Mouse (Mus musculus): ENCODE measurements around the gene Calr.

Calr gene

GRCm38 (mm10) chr8:84846722-84847572, at the start of gene Calr:
Calr (minus strand) TSS chr8:84846934.
- DNase-seq (ENCODE audit: low spot score in 2 of 2) = peak; percentile 98 to 99

GRCm38 (mm10) chr8:84895963-84896362, 49.2 kb upstream of the Calr start:
- DNase-seq (ENCODE audit: low spot score in 2 of 2) = no peak

- DNase-seq (ENCODE audit: low spot score in 2 of 2) = peak; percentile 72 to 85
Measured at GRCm38 (mm10) chr8:84893709-84894134, 47.0 kb upstream of the Calr start, which contains the start of gene Gcdh. Gcdh (minus strand) TSS chr8:84893921.

- DNase-seq (ENCODE audit: low spot score in 2 of 2) = no peak
Measured at GRCm38 (mm10) chr8:84892993-84893708, 46.4 kb upstream of the Calr start.

GRCm38 (mm10) chr8:84889141-84889540, 42.4 kb upstream of the Calr start:
- DNase-seq (ENCODE audit: low spot score in 2 of 2) = no peak

- no peak for DNase-seq (ENCODE audit: low spot score in 2 of 2)
Measured at GRCm38 (mm10) chr8:84888280-84888679, 41.5 kb upstream of the Calr start.

DNA sequence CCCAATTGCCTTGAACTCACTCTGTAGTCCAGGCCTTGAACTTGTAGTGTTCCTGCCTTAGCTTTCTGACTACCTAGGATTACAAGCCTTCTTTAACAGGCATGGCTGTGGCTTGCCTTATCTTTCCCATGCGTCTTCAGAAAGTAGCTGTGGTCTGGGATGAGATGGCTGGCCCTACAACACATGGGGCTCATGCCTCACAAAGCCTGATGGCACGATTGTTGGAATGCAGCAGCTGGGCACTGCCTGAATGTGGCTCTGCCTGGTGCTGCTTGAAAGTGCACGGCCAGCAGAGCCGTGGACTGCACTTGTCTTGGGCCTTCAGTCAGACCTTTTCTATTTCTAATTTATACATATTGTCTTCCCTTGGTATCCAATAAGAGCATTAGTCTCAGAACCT, 38.0 kb upstream of the Calr start:
- DNase-seq (ENCODE audit: low spot score in 2 of 2) = no peak

- DNase-seq (ENCODE audit: low spot score in 2 of 2) = no peak
Measured at GRCm38 (mm10) chr8:84878915-84879314, 32.2 kb upstream of the Calr start.

- DNase-seq (ENCODE audit: low spot score in 2 of 2) = no peak
Measured at GRCm38 (mm10) chr8:84877297-84878035, 30.7 kb upstream of the Calr start.

DNA sequence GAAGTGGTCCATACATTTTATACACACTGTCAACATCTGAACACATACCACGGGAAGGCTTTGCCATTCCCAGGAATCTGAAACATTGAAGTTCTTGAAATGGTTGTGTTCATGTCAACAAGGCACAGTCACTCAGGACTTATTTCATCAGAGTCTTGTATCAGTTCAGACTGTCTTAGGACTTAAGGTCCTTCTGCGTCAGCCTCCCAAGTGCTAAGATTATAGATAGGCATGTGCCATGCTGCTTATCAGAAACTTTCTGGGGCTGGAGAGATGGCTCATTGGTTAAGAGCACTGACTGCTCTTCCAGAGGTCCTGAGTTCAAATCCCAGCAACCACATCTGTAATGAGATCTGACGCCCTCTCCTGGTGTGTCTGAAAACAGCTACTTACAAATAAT, 27.6 kb upstream of the Calr start:
- no peak for DNase-seq (ENCODE audit: low spot score in 2 of 2)

GRCm38 (mm10) chr8:84873016-84873415, 26.3 kb upstream of the Calr start:
- DNase-seq (ENCODE audit: low spot score in 2 of 2) = no peak

DNA sequence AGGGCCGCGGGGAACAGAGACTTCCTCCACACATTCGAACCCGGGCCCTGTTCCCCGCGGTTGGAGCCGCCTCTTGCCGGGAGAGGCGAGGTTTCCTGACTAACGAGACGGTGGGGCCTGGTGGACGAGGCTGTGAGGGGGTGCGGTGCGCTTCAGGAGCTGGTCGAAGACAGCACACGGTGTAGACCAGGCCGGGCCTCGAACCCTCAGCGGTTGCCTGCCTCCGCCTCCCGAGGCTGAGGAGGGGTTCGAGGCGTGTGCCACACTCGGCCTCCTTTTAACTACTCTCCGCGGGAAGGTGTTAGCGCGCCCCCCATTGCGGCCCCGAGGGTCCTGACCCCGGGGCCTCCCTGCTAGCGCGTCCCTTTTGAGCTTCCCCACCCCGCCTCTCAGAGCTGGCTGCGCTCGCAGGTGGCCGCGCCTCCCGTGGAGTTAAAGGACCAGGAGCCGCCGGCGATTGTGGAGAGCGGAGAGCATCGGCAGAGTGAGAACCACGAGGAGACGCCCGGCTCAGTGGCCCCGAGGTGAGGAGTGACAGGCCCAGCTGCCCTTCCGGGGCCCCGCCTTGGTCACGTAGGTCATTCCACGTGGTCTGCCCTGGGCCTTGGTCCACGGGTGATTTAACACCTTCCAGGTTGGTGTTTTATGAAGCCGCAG, 25.7 kb upstream of the Calr start:
- no peak for DNase-seq (ENCODE audit: low spot score in 2 of 2)

GRCm38 (mm10) chr8:84871376-84872308, 24.9 kb upstream of the Calr start, which contains the start of gene Syce2:
Syce2 (plus strand) TSS chr8:84872111.
- no peak for DNase-seq (ENCODE audit: low spot score in 2 of 2)

GRCm38 (mm10) chr8:84856864-84857441, 10.2 kb upstream of the Calr start, which contains the start of gene Farsa:
Farsa (plus strand) TSS chr8:84856989.
- peak; percentile 85 to 88 for DNase-seq (ENCODE audit: low spot score in 2 of 2)

GRCm38 (mm10) chr8:84856434-84856833, 9.7 kb upstream of the Calr start:
- DNase-seq (ENCODE audit: low spot score in 2 of 2) = no peak

DNA sequence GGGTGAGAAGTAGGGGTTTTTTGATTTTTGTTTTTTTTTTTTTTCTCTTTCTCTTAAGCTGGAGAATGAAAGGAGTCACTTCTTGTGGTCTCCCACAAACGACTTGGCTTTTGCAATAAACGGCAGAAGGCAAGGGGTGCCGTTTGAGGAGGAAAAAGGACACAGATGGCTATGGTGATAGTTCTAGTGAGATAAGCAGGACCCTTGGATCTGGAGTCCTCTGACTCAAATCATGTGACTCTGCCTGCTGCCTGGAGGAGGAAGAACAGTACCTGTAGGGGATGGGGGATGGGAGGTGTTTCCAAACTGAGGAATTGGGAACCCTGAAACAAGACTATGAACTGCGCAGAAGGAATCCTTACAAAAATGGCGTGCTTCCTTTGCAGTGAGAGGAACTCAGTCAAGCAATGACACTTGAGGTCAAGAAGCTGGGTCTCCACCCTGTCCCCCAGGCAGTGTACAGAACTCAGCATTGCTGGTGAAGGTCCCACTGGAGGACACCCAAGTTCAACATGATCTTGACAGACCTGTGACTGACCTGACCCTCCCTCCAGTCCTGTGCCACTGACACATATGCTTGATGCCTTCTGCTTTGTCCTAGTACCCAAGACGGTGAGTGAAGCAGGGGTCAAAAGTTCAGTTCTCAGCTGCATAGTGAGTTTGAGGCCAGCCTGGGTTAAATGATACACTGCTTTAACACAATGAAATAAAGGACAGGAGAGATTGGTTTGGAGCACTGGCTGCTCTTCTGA, 1.1 kb upstream of the Calr start:
- DNase-seq (ENCODE audit: low spot score in 2 of 2) = no peak

- DNase-seq (ENCODE audit: low spot score in 2 of 2) = no peak
Measured at GRCm38 (mm10) chr8:84846094-84846721, 526 bp downstream of the Calr start.

DNA sequence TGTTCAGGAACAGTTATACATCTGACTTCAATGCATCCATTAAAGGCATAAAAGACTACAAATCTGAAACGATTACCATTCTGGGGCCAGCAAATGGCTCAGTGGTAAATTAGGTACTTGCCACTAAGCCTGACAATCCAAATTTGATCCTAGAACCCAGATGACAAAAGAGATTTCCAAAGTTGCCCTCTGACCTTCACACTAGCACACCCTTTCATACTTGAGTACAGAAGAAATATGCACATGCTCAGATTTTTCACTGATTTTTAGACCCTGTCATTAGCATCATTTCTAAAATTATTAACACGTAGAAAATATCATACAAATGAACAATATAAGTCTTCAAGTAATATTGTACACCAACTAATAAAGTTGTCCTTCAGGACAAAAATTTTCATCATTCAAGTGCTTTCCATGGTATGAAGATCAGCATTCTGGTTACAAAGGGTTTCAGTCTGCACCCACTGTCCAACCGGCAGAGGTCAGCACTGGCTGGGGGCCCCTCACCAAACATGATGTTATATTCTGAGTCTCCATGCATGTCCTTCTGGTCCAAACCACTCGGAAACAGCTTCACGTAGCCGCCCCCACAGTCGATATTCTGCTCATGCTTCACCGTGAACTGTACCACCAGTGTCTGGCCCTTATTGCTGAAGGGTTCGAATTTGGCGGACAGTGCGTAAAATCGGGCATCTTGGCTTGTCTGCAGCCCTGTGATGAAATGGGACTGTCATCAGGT, 1.2 kb downstream of the Calr start:
- no peak for DNase-seq (ENCODE audit: low spot score in 2 of 2)

Measured in frontal cortex, postnatal 25 days (tissue).